Mouse (Mus musculus): ENCODE results near the gene Smoc1.

- TF ChIP-seq CTCF (IDR thresholded peaks at IDR 0.05; ENCODE audit: low read depth, low read length) (no peak), POLR2A (IDR thresholded peaks at IDR 0.05; ENCODE audit: borderline replicate concordance, low read depth, low read length) (no peak)
Observed at GRCm38 (mm10) chr12:81163131-81163530, 136.5 kb downstream of the Smoc1 start.
